Mouse (Mus musculus): ENCODE data around the gene Hist1h4i.
A peak's percentile ranks its signal among the peaks of the same experiment; 100 is the strongest.

Gene Hist1h4i

DNA sequence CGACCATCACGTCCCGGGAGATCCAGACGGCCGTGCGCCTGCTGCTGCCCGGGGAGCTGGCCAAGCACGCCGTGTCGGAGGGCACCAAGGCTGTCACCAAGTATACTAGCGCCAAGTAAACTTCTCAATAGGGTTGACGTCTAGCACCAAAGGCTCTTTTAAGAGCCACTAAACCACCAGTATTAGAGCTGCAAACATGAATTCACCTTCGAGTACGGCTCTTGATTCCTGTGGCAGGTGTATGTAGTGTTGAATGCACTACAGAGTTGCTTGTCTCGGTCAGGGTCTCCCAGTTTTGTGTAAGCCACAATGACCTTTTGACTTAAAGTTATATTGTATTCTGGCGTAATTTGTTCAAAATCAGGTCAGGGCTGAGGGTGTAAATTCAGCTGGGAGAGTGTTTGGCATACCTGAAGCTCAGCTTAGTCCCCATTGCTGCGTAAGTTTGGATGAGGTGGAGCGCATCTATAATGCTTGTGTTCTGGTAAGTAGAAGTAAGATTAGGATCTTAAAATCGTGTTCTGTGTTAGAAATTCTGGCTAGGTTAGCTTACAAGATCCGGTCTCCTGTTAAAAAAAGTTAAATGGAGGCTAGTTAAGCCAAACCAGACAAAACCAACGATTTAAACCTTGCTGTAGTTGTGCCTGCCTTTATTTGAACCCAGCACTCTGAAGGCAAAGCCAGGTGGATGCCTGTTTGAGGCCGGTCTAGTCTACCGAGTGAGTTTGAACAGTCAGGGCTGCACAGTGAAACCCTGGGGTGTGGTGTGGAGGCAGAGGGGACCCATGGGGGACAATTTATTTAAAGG is 4.8 kb downstream of the Hist1h4i start:
- DNase-seq, result peak; percentile 41

DNA sequence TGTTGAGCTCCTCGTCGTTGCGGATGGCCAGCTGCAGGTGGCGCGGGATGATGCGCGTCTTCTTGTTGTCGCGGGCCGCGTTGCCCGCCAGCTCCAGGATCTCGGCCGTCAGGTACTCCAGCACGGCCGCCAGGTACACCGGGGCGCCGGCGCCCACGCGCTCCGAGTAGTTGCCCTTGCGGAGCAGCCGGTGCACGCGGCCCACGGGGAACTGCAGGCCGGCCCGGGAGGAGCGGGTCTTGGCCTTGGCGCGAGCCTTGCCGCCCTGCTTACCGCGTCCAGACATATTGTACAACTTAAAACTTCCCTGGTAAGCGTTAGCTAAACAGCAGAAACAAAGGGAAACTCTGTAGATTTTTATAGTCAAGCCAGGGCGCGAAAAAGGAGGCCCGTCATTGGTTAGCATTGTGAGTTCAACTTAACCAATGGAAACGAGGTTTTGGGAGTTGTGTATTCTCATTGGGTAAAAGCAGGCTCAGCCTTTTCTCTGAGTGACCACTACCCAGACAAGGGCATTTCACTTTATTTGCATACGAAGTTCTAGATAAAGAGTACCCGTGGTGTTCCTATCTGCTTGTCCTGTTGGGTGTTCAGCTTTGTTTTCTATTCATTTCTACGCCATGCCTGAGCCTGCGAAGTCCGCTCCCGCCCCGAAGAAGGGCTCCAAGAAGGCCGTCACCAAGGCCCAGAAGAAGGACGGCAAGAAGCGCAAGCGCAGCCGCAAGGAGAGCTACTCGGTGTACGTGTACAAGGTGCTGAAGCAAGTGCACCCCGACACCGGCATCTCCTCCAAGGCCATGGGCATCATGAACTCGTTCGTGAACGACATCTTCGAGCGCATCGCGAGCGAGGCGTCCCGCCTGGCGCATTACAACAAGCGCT is 5.7 kb downstream of the Hist1h4i start, which contains the start of the genes Hist1h2ah and Hist1h2bk:
Hist1h2ah (minus strand) TSS at position 302 of the 882 bp plus-strand sequence.
Hist1h2bk (plus strand) TSS at position 604 of the 882 bp plus-strand sequence.
- peak; percentile 86 for DNase-seq

DNA sequence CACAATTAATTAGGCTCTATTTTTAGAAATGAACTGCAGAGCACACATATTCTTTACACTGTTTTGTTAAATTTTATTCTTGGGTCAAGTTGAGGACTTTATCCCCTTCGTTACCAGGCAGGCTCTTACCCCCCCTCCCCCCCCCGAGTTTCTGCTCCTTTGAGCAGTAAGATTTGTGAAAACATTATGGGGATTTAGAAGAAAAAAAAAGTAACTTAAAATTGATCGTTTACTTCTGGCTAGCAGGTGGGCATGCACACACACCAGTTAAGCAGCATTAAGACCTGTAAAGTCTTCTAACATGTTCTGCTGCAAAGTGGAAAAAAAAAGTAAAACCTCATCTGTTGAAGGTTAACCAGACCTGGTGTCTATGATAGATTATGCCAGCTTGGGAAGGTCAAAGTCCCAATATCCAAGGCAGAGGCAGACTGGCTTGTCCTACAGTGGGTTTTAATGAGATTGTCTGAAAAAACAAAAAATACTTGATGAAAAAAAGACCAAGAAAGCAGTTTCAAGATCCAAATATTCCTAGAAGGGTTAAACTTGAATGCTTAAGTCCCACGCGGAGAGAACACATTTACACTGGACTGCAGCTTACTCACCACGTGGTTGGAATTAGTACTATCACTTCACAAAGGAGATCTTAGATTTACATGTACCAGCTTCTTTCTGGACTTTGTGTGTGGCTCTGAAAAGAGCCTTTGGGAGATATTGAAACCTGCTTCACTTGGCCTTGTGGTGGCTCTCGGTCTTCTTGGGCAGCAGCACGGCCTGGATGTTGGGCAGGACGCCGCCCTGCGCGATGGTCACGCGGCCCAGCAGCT is 6.5 kb downstream of the Hist1h4i start:
- no peak for DNase-seq

DNA sequence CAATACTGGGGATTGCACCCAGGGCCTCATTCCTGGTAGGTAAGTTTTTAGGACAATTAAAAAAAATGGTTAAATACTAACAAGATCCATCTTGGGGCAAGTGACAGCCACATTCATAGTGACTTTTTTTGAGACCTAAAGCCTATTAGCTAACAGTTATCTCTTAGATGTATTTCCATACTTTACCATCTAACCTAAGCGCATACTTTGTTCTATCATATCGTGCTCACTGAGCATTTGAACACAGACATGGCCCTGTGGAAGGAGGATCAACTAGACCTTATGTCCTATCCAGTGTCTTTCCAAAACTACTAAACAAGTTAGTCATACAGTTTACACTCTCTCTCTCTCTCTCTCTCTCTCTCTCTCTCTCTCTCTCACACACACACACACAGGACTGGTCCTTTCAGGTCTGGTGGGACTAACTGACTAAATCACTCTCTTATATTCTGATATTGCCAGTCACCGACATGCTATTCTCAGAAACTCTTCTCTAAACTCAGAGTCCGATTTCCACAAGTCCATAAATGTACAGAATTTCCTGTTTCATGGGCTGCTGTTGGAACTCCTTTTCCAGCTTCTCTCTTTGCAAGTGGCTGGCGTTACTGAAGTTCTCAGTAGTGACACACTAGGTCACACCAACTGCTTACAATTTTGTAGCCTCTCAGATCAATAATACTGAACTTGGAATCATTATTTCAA is 7.3 kb downstream of the Hist1h4i start:
- no peak for DNase-seq

DNA sequence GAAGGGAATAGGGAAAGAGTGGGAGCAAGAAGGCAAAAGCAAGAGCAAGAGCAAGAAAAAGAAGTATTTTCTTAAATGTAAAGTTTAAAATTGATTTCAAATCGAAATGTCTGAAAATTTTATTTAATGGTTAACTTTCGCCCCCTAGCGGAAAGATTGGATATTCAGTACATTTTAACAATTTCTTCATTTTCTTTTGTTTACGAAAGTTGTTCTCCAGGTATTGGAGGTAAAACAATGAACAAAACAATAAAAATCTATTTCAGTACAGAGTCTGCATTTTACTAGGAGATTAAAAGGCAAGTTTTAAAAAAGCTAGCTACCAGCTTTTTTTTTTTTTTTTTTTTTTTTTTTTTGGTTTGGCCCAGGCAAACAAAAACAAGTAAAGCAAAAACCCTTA is 10.7 kb downstream of the Hist1h4i start:
- no peak for DNase-seq

DNA sequence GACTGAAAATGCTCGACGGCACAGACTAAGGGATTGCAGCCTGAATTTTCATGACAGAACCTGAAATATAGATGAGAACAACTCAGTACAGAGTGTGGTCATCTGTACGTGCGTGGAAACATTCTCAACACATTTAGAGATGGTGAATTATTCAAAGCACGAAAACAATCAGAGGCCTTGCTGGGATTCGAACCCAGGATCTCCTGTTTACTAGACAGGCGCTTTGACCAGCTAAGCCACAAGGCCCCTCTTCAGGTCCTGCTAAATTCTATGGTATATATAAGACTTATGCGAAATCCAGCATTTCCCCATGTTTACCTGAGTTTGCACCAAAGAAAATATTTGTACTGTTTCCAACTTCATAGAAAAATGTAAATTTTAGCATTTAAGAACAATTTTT is 11.2 kb downstream of the Hist1h4i start:
- no peak for DNase-seq

DNA sequence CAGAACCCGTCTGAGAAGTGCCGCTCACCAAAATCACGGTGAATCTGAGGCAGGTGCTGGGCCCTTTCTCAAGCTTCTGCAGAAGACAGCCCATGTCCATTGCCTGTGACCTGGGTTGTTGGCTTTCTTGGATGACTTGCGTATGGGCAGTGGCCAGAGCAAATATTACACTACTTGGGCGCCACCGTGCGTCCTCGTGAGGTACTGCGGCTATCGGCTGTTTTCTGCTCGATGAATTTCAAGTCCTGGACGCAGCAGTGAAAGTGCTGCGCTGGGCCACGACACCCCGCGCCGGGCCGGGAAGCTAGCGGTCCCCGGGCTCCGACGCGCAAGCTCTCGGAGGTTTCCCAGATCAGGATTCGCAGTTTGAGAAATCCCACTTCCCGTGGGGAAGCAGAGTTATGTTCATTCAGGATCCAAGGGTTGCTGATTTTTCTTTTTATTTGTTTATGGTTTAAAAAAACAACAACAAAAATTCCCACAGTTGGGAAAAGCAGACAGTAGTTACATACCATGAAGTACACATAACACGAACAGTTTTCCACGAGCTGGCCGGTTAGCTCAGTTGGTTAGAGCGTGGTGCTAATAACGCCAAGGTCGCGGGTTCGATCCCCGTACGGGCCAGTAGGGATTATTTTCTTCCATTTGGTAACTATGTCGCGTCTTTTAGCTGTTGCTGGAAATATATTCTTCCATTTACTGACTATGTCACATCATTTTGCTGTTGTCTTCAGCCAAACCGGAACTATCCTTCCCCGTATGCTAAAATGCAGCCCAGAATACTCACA is 12.3 kb downstream of the Hist1h4i start:
- peak; percentile 92 for DNase-seq

DNA sequence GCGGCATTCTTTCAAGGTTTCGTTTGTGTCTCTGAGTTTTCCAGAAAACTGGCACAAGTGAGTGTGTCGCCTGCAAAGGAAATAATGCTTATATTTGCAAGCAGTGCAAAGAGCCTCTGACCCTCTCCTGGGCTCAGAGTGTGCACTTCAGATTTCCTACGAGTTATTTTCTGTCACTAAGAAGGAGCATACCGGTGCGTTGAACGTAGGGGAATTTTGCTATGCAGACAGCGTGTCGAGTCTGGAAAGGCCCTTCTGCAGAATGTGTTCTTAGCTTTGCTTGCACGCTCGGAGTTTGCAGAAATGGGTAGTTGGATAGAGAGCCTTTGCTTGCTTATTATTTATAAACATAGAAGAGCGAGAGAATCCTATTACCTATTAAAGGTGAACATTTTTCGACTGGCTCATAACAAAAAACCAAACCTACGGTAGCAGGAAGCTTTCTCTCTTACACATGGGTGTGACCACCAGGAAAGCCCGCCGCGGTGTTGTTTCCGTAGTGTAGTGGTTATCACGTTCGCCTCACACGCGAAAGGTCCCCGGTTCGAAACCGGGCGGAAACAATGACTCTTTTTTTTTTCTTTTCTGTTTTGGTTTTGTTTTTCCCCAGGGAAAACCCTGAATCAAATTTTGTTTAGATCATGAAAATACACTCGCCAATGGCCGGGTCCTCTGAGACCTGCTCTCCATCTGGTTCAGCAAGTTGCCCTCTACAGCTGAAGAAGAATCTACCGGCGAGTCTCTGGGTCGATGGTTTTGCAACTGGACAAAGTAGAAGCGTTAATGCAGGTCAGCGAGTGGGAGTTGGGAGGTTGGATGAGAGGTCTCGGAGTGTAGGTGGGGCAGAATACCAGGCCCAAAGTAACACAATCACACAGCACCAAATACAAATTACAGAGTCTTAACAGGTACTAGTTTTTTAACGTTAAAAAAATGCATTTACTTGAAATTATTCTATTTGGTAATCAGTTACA is 14.8 kb downstream of the Hist1h4i start:
- DNase-seq, result peak; percentile 89

DNA sequence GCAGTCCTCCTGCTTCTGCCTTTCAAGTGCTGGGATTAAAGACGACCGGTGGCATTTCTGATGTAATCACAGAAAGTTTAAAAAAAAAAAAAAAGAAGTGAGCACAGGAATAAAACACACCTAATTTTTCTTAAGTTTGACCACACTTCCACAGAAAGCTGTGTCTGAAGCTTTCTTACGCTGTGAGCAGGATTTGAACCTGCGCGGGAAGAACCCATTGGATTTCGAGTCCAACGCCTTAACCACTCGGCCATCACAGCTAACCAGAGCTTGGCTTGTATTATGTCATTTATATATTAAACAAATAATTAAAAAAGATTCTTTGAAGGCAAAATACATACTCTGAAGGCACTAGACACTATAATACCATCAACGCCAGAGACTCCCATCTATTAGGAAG is 18.9 kb downstream of the Hist1h4i start:
- DNase-seq, result peak; percentile 80

DNA sequence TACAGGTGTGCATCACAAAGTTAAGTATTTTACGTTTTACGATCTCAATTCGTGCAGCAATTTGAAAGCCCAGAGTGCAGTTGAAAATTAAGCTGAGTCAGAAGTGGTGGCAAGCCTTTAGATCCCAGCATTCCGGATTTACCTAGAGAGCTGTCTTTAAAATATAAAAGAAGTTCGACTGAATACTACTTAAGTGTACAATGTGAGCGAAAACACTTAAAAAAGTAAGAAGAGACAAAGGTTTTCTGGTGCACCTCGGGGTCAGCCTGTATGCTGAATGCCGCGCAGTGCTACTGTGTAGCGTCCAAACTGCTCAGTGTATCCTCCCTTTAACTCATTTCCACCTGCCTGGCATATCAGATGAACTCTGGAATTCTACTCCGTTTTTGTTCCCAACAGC is 19.6 kb downstream of the Hist1h4i start:
- DNase-seq, result no peak

DNA sequence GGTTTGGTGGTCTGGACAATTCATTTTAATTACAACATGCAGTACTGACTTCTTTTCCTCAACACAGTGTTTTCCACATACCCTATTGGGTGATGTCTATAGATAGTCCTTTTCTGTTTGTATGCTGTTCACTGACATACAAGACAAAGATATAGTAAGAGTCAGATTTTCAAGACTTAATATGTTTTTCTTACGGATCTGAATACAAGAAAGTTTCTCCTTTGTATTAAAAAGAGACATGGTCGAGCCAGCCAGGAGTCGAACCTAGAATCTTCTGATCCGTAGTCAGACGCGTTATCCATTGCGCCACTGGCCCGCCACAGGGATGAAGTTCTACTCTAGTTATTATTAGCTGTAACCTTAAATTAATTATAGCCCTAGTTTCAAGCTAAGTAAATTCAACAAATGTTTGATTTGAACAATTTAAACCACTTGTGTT is 20.2 kb downstream of the Hist1h4i start:
- DNase-seq, result peak; percentile 51

DNA sequence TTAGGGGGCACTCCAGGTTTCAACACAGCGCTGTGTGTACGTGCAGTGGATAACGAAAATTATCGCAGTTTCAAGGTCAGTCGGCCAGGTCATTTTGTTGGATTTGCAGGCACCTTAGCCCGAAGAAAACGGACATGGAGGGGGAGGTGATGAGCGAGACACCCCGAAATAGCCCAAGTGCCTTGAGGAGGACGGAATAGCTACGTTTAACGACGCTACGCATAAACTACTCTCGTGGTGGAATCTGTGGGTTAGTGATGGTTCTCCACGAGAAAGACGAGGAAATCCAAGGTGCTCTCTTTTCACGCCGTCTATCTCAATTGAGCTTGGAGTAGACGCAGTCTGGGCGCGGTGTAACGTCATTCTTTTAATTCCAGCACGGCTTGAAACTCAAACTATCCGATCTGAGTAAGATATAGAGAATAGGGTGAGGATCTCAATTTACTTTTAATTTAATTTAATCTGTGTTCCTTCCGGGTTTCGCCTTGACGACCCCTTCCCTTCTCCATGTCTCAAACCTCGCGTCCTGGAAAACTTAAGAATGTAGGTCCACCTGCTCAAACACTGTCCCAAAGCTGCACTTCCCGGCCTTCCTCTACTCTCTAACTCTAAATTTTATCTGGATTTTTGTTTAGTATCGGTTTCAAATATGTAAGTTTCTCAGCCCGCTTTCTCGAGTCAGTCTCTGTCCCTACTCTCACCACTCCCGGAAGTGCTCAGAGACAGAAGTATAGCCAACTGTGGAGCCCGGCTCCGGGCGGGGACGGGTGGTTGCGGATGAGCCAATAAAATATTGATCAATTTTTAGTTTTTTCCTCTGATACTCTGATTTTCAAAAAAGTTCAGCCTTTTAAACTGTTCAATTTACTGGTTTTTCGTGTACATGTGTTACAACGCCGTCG is 21.0 kb downstream of the Hist1h4i start:
- peak; percentile 61 for DNase-seq

DNA sequence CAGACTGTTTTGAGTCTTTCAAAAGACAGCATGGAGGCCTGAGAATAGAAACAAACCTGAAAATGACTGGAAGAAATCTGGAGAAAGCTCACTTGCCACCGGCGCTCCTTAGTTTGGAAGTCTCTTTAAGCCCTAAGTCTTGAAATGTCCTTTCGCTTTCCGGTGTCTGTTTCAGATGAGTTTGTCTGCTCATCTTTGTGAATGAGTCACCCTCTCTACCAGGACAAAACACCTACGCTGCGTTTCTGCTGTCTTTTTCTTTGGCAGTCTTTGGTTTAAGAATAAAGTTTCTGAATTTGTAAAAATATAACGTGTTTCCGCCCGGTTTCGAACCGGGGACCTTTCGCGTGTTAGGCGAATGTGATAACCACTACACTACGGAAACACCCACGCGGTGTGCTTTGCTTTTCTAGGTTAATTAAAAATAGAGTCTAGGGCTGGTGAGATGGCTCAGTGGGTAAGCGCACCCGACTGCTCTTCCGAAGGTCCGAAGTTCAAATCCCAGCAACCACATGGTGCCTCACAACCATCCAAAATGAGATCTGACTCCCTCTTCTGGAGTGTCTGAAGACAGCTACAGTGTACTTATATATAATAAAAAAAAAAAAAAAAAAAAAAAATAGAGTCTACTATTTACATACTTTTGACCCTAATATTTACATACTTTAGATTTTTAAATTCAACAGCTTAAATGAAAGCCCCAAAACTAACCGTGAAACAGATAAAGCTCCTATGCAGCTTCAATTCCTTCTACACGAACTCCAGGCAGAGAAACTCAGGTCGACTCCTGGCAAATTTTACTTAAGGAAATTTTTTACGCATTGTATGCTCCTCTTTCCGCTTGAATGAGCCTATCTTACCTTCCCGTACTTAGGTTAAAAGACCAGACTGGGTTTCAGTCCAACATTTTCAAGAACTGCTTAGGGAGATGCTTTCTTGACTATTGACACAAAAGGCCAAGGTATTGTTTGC is 25.4 kb downstream of the Hist1h4i start:
- peak; percentile 86 for DNase-seq

DNA sequence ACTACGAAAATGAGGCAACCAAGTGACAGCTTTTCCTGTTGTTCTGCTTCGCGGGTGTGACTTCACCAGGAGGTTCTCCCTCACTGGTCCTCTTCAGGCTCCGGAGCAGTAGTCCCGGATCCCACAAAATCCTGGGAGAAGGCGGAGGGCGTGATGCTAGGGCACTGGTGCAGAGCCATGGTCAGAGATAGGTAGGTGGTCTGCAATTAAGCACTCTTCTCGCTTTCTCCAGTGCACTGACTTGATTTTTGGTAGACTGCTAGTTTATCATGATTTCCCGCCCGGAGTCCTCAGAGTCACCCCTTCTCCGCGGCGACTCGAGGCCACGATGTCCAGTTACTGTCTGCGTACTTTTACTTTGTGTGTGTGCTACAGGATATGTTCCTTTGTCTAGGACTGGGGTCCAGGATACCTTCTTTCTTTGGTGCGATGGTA is 26.7 kb downstream of the Hist1h4i start:
- DNase-seq, result no peak

DNA sequence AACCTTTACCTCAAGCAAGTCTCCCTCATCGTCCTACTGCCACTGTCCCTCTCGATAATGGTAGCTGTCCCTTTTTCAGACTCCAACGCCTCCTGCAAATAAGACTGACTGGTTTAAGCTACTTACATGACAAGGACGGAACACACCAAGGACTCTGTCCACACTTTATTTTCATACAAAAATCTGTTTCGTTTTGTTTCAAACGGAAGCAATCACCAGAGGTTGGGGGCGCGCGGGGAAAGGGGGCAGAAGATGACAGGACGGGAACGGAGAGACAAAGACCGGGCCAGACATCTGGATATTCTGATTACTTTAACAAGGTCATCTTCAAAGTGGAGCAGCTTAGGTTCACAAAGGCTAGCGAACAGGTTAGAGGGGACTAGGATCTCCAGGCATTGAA is 27.4 kb downstream of the Hist1h4i start:
- no peak for DNase-seq

DNA sequence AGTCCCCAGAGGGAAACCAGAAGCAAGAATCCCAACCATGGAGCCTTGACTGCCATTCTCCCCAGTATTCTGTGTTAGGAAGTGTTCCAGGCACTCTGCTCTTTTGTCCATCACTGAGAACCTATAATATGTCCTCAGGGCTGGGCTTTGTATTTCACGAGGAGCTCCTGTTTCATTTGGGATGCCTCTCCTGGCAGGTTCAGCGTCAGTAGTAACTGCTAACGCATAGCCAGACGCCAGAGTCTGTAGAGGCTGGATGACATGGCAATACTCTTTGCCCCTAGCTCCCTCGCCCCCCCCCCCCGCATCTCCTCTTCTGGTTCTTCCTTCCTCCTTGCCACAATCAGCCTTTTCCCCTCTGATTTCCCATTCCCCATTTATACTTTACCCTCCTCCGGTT is 31.5 kb downstream of the Hist1h4i start, which contains the start of gene Prss16:
Prss16 (minus strand) TSS at position 101 of the 400 bp plus-strand sequence.
- no peak for DNase-seq

DNA sequence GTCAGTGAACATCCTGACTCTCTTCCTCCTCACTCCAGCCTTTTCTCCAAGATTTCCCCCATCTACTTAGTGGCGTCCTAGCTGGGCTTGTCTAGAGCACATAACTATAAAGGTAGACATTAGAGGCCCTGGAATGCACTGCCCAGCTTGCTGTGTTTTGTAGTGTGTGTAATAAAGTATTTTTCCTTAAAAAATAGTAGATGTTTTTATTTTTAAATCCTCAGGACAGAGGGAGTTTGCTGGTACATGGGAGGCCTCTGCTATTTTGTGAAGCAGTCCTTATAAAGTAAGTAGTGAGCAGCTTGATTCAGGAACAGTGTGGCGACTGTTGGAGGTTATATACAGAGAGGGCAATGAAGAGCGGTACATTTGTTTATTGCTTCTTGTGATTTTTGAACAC is 32.5 kb downstream of the Hist1h4i start:
- DNase-seq, result no peak

DNA sequence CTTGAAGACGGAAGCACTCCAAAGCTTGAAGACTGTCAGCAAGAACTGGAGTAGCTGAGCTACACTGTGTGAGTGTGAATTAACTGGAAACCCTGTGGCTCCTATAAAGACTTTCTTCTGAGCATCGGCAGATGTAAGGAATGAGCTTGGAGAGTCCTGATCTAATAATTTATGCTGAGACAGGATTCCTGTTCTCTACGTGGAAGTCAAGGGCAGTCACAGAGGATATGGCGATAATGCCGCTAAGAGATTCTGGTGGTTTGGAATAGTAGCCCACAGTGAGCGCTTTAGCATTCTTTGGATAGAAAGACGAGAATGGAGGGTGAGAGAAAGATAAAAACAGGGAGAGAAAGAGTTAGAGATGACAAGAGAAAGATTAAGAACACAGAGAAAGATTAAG is 33.3 kb downstream of the Hist1h4i start:
- no peak for DNase-seq
